Mouse (Mus musculus) lung, adult 2 months (tissue): Measurements from ENCODE around the gene Ghr.

Experiments used
- CTCF ChIP-seq: fragments of 200-500 bp; IDR thresholded peaks from 2 replicates; pipeline ENCODE4 v1.5.1; 2011; ENCODE audit warnings: mild to moderate bottlenecking, low read length, control low read depth; ENCODE audit not compliant: insufficient read depth
- POLR2A ChIP-seq: fragments of 200-500 bp; IDR thresholded peaks from 2 replicates; pipeline ENCODE4 v1.6.1; 2011; ENCODE audit warnings: low read depth, mild to moderate bottlenecking, control low read depth, low read length, borderline replicate concordance; ENCODE audit errors: extremely low read depth

DNA sequence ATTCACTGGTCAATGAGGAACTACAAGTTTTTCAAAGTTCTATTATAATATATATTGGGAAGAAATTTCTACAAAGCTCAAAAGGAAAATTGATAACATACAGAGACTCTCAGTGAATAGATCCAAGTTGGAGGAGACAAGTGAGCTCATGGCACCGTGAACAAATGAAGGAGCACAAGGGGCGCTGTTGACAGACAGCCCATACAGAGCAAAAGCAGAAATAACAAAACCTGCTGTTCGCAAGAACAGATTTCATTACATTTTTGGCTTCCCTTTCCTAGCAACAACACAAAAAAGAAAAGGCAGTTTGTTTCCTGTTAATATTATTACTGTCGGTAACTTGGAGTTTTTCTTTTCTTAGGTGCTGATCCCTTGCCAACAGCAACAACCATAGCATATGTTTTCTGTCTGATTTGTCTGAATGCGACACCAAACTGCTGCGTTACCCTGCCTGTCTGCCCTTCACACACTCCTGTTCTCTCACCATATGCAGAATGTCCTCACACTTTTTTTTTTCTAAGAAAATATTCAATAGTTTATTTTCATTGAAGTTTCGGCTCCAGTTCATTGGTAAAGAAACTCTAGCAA lies 19.3 kb downstream of the Ghr start:
- TF ChIP-seq CTCF (no peak), POLR2A (no peak)
